Mouse (Mus musculus) spleen, adult 12 weeks (tissue): Measurements from ENCODE around the gene Tgfbr2.
"Not testable (repeated sequence)": the region's sequence is repeated elsewhere in the genome, so short reads cannot be mapped to it uniquely, and the experiment has no call there.

ENCODE experiments used
- DNase-seq: peaks from one replicate; pipeline ENCODE4 v3.0.0; 2022; ENCODE audit warnings: low spot score

Gene Tgfbr2

GRCm38 (mm10) chr9:116071561-116071960, 103.6 kb downstream of the Tgfbr2 start:
- DNase-seq = not testable (repeated sequence)

- DNase-seq = no peak
Measured at GRCm38 (mm10) chr9:116064774-116065173, 110.4 kb downstream of the Tgfbr2 start.

GRCm38 (mm10) chr9:116060691-116061090, 114.5 kb downstream of the Tgfbr2 start:
- DNase-seq = no peak

GRCm38 (mm10) chr9:116059156-116059555, 116.0 kb downstream of the Tgfbr2 start:
- peak; percentile 25 for DNase-seq

DNA sequence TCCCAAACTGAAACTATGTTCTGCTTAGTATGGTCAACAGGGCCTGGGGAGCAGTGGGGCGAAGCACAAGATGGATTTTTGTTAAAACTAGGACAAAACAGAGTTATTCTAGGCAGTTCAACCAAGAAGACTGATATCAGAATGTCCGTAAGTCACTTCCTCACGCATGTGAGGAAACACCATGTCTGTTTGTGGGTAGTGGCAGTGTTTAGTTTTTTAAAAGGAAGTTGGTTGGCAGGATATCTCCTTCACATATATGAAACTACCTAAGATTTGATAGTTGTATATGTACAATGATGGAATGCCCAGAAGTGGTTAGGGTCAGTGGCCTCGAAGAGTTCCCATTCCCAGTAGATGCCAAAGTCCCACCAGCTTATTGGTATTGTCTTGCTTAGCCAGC, 116.7 kb downstream of the Tgfbr2 start:
- no peak for DNase-seq

DNA sequence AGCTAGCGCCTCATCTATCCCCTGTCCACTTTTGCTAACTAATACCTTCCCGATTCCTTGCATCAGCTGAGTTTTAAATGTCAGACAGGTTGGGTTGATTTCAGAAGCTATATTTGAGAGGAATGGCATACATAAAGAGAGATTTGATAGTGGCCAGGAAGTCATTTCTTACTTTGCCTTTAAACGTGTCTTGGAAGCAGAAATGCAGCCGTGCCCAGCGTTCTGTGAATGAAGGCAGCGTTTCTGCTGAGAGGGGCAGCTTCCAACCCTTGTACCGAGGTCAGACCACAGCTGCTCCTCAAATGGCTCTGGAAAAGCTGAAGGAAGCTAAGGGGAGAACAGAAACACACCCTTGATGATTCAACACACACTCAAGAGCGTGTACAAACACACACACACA, 121.2 kb downstream of the Tgfbr2 start:
- DNase-seq = no peak

DNA sequence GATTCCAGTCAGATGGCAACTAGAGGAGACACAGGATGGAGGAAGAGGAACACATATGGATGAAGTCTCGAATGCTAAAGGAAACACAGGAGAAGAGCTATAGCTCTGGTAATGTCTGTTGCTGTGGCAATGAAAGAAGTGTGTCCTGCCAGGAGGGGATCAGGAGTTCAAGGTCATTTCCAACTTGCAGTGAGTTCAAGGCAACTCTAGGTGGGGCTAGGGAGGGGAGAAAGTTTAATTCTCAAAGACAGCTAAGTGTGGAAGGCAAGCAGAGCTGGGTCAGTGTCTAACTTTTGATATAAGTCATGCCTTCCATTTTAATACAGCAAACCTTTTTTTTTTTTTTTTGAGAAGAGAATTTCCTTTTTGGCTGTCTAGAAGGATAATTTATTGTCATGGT, 125.2 kb downstream of the Tgfbr2 start:
- no peak for DNase-seq

DNA sequence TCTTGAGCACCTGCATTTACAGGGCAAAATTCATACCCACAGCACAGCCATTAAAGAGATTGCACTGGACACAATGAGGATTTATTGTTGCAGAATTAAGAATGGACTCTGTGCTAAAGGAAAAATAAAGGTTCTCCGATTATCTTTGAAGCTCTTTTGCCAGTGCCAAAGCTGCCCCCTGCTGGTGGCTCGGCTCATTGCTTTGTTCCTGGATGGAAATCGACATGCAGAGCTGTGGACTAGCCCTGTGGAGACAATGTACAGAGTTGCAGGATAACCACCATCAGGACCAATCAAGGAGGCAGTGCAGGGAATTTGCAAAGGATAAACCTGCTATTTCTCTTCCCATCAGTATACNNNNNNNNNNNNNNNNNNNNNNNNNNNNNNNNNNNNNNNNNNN, 133.4 kb downstream of the Tgfbr2 start:
- peak; percentile 9 for DNase-seq

DNA sequence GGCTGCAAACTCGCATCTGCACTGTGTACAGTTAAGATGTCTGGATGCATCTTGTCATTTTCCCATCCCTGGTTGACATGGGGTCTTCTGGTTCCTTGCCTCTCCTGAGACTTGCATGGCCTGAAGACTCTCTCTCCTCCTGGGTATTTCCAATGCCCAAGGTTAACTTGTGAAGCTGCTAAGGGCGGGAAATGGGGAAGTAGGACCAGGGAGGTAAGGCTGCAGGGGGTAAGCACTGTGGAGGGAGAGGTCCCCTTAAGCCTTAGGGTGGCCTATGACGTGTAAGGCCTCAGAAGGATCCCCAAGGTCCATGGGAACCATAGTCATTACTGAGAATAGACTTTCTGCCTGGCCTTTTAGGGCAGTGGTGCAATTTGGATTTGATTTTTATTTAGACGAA, 133.8 kb downstream of the Tgfbr2 start:
- no peak for DNase-seq

GRCm38 (mm10) chr9:116040852-116041251, 134.3 kb downstream of the Tgfbr2 start:
- not testable (repeated sequence) for DNase-seq

DNA sequence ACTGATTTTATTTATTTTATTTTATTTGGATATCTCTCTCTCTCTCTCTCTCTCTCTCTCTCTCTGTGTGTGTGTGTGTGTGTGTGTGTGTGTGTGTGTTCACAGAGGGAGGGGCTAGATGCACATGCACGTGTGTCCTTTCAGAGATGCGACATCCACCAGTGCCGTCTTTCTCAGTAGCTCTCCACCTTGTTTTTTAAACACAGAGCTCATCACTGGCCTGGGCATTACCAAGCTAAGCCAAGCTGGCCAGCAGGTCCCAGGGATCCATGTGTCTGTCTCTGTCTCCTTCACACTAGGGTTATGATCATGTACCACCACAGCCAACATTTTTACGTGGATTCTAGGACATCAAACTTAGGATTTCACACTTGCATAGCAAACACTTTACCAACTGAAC, 135.2 kb downstream of the Tgfbr2 start:
- no peak for DNase-seq

- DNase-seq = no peak
Measured at GRCm38 (mm10) chr9:116038275-116038674, 136.9 kb downstream of the Tgfbr2 start.
